Mouse (Mus musculus) heart, embryonic 15.5 days (tissue): ENCODE measurements around the gene Bola3. TPM values are rescaled to one million over a fixed set of nuclear protein-coding genes. Genes with fewer than 3 reads are reported as not detected.
A peak's percentile ranks its signal among the peaks of the same experiment; 100 is the strongest.

Experiments used
- ATAC-seq: fragments of 200-750 bp; cut with Nextera tagmentation; replicated peaks from 2 replicates; pipeline ENCODE4 v1.8.0; 2017; ENCODE audit warnings: low read depth, moderate TSS enrichment; ENCODE audit not compliant: insufficient number of reproducible peaks, insufficient read depth, low FRiP score
- H3K27ac ChIP-seq: fragments of 300-500 bp; sonication (generic); 2 replicates; pipeline ENCODE4 v1.5.1; 2015; ENCODE audit warnings: mild to moderate bottlenecking, inconsistent platforms
- H3K27me3 ChIP-seq: fragments of 300-500 bp; sonication (generic); 2 replicates; pipeline ENCODE4 v1.6.1; 2015; ENCODE audit warnings: inconsistent platforms
- H3K36me3 ChIP-seq: fragments of 300-500 bp; sonication (generic); 2 replicates; pipeline ENCODE4 v1.6.1; 2015; ENCODE audit warnings: mild to moderate bottlenecking, inconsistent platforms
- H3K4me1 ChIP-seq: fragments of 300-500 bp; sonication (generic); replicated peaks from 2 replicates; pipeline ENCODE4 v1.6.1; 2015; ENCODE audit warnings: inconsistent platforms
- H3K4me2 ChIP-seq: fragments of 300-500 bp; sonication (generic); 2 replicates; pipeline ENCODE4 v1.6.1; 2015; ENCODE audit warnings: inconsistent platforms, mild to moderate bottlenecking, moderate library complexity
- H3K4me3 ChIP-seq: fragments of 300-500 bp; sonication (generic); 2 replicates; pipeline ENCODE4 v1.5.1; 2015; ENCODE audit warnings: mild to moderate bottlenecking, inconsistent platforms
- H3K9ac ChIP-seq: fragments of 300-500 bp; sonication (generic); 2 replicates; pipeline ENCODE4 v1.6.1; 2015; ENCODE audit warnings: mild to moderate bottlenecking, inconsistent platforms
- H3K9me3 ChIP-seq: fragments of 300-500 bp; sonication (generic); replicated peaks from 2 replicates; pipeline ENCODE4 v1.6.1; 2016; ENCODE audit warnings: inconsistent platforms
- WGBS: fragments of 180-500 bp; shearing (Covaris S2); methylation state at CpG from one replicate; pipeline ENCODE4 v1.1.7; 2015; ENCODE audit warnings: mixed read lengths; 5-methylcytosine and 5-hydroxymethylcytosine counted together
- polyA plus RNA-seq: library from polyadenylated mRNA; unstranded; fragments of >200 nt; fragmentation: Nextera tagmentation; extraction: Ambion mirVana; gene quantifications from 2 replicates; pipeline ENCODE4 v1.2.1, GENCODE M21; 2015

Bola3 gene
- polyA plus RNA-seq = 220 and 294 TPM in 2 replicates

DNA sequence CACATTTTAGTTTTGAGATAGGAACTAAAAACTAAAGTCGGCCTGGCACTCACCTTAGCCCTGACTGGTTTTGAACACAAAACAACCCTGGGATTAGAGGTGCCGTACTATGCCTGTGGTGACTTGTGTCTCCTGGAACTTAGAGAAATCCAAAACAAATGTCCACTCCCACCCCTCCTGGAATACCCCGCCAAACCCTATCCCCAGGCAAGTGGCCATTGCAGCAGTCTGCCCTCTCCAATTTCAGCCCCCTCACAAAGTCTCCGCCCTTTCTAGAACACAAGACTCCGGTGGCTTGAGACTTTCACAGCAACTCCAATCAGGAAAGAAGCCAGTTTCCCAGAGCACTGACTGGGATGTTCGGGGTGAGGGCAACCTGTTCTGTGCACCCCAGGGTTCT is at the start of gene Bola3:
Bola3 (plus strand) TSS at position 275 of the 400 bp plus-strand sequence.
- H3K36me3 ChIP-seq = peaks cover 14% of the 10 kb centered on the region; the same call in 1 of the 2 replicates
- H3K4me3 ChIP-seq = peak within 1 kb of the TSS; percentile 80
- WGBS = 30% methylated on average over 6 of the region's 6 CpGs
- H3K9me3 ChIP-seq = no peaks in the 10 kb centered on the region
- H3K4me1 ChIP-seq = peaks cover 26% of the 10 kb centered on the region
- peak within 1 kb of the TSS; percentile 85 for H3K4me2 ChIP-seq
- ATAC-seq = peak; percentile 17; the same call in 1 of the 2 replicates
- H3K27ac ChIP-seq = peak within 1 kb of the TSS; percentile 70
- H3K27me3 ChIP-seq = no peaks in the 10 kb centered on the region
- peak within 1 kb of the TSS; percentile 95 for H3K9ac ChIP-seq

DNA sequence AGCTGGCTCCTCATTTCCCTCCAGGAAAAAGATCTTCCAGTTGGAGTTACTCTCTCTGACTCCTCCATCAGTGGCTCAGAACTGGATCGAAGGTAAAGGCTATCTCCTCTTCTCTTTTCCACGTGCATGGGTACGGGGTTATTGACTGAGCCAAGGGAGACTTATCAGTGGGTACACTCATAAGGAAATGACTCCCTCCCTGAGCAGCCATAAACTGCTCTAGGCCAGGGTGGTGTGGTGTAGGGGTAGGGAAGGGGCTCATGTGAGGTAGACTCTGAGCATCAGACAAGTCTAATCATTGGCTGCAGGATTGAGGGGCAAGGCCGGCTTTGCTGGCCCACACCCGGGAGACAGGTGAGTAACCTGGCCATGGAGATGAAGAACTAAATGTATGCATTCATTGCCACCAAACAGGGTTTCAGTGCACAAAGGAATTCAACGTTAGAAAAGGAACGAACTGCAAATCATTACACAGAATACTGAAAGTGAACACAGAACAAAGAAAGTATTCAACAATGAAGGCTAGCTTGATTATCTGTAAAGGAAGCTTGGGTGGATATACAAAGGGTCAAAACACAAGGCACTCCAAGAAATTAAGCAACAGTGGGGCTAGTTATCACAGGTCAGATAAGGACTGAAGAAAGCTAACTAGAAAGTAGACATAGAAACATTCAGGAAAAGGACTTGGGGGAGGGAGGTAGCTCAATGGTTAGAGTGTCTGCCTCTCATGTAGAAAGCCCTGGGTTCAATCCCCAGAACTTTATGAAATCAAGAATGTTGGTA is 48.3 kb upstream of the Bola3 start:
- ATAC-seq = no peak
- no peaks in the 10 kb centered on the region for H3K9me3 ChIP-seq
- H3K4me3 ChIP-seq = no peak overlapping the region
- H3K9ac ChIP-seq = no peak overlapping the region
- H3K27me3 ChIP-seq = no peaks in the 10 kb centered on the region
- H3K36me3 ChIP-seq = no peaks in the 10 kb centered on the region
- H3K4me1 ChIP-seq = no peaks in the 10 kb centered on the region
- H3K4me2 ChIP-seq = no peak overlapping the region
- 70% methylated on average over 7 of the region's 7 CpGs for WGBS
- no peak overlapping the region for H3K27ac ChIP-seq

DNA sequence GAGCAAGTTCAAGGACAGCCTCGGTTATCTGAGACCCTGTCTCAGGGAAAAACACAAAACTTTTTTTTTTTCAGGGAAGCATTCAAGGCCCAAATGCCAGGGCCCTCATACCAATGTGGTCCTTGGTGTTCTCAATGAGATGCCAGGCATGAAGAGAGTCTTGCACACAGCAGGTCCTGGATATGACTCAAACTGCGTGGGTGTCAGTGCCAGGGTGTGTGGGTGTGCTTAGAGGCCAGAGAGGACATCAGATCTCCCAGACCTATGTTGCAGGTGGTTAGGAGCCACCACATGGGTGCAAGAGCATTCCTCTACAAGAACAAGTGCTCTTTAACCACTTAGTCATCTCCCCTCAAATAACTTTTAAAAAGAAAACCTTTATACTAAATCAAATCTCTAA is 47.7 kb upstream of the Bola3 start:
- WGBS = 71% methylated on average over 2 of the region's 2 CpGs
- no peak overlapping the region for H3K4me2 ChIP-seq
- H3K36me3 ChIP-seq = no peaks in the 10 kb centered on the region
- H3K4me1 ChIP-seq = no peaks in the 10 kb centered on the region
- no peak for ATAC-seq
- no peaks in the 10 kb centered on the region for H3K9me3 ChIP-seq
- no peak overlapping the region for H3K4me3 ChIP-seq
- H3K9ac ChIP-seq = no peak overlapping the region
- no peak overlapping the region for H3K27ac ChIP-seq
- H3K27me3 ChIP-seq = no peaks in the 10 kb centered on the region

DNA sequence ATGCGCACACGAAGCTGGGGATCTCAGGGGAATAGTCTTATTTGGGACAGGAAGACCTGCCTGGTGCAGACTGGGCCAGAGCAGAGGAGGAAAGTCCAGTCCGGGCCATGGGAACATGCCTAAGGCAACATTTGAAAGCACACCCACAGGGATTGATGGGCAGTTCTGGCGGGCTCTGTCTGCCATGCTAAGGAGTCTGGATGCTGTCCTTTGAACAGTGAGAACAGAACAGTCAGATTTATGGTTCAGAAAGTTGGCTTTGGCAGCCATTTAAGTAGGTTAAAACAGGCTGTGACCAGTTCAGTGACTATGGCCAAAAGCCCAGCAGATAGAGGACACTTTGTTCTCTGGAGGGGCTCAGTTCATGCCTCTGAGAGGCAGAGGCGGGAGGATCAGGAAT is 46.7 kb upstream of the Bola3 start:
- Histone ChIP-seq H3K27ac (no peak overlapping the region), H3K4me3 (no peak overlapping the region), H3K4me1 (no peaks in the 10 kb centered on the region), H3K9me3 (no peaks in the 10 kb centered on the region), H3K4me2 (no peak overlapping the region), H3K27me3 (no peaks in the 10 kb centered on the region), H3K36me3 (0 out of 2 replicates have a peak, but pooled peaks cover 4% of the 10 kb centered on the region), H3K9ac (no peak overlapping the region)
- WGBS = 77% methylated on average over 5 of the region's 5 CpGs
- no peak; the same call in 1 of the 2 replicates for ATAC-seq

DNA sequence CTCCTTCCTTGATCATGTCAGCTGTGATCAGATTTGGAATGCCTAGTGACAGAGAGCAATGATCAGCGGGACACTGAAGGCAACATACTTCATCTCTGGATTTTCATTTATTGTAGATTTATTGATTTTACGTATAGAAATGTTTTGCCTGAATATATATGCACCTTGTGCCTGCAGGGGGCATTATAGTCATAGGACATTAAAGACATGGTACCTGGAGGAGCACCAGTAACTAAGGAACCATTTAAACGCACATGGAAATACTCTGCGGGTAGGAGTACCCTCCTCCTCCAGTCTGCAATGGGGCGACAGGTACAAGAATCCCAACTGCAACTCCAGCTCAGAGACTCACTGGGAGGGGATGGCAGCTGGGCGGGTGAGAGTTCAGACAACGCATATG is 39.9 kb upstream of the Bola3 start:
- H3K9me3 ChIP-seq = no peaks in the 10 kb centered on the region
- no peak overlapping the region for H3K4me2 ChIP-seq
- no peak for ATAC-seq

DNA sequence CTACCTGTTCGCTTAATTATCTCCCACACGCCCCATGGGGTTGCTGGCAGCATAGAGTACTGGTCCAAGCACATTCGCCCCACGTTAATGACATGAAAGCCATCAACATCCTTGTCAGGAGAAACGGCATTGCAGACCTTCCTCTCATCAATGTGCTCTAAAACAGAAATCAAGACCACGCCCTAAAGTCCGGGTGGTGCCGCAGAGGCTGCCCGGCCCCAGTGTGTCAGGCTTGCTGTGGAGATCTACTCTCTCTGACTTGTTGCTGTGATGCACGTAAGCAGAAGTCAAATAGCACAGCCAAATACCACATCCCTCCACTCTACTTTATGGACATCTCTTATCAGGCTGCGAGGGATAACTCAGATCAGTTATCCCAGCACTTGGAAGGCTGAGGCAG is 37.7 kb upstream of the Bola3 start:
- H3K27me3 ChIP-seq = no peaks in the 10 kb centered on the region
- H3K4me2 ChIP-seq = no peak overlapping the region
- H3K9ac ChIP-seq = no peak overlapping the region
- no peak overlapping the region for H3K4me3 ChIP-seq
- H3K27ac ChIP-seq = no peak overlapping the region
- 89% methylated on average over 11 of the region's 11 CpGs for WGBS
- peaks cover 4% of the 10 kb centered on the region; the same call in 1 of the 2 replicates for H3K36me3 ChIP-seq
- no peak for ATAC-seq
- H3K4me1 ChIP-seq = no peaks in the 10 kb centered on the region
- H3K9me3 ChIP-seq = no peaks in the 10 kb centered on the region

More for the DNA sequence above, 39.9 kb upstream of the Bola3 start:
- no peak overlapping the region for H3K4me3 ChIP-seq
- peaks cover 4% of the 10 kb centered on the region; the same call in 1 of the 2 replicates for H3K36me3 ChIP-seq
- H3K27ac ChIP-seq = no peak overlapping the region
- WGBS = 88% methylated on average over 7 of the region's 7 CpGs
- no peak overlapping the region for H3K9ac ChIP-seq
- no peaks in the 10 kb centered on the region for H3K27me3 ChIP-seq
- H3K4me1 ChIP-seq = no peaks in the 10 kb centered on the region

DNA sequence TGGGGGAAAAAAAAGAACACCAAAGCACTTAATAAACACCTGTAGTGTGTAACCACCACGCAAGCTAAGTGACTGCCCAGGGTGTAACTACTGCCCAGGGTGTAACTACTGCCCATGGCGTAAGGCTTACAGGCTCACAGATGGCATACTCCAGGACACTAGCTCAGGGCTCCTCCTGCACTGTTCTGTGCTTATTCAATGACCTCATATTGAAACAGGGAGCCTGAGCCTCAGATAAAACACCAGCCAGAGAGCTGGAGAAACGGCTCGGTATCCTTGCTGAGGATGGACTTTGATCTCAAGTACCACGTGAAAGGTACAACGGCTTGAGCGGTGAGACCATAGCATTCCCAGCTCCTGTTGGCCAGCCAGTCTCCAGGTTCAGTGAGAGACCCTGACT is 36.9 kb upstream of the Bola3 start:
- no peak for ATAC-seq
- 76% methylated on average over 7 of the region's 7 CpGs for WGBS
- H3K27ac ChIP-seq = no peak overlapping the region
- no peak overlapping the region for H3K4me3 ChIP-seq
- H3K9ac ChIP-seq = no peak overlapping the region
- H3K4me2 ChIP-seq = no peak overlapping the region
- H3K4me1 ChIP-seq = peaks cover 3% of the 10 kb centered on the region; the same call in 1 of the 2 replicates
- H3K9me3 ChIP-seq = no peaks in the 10 kb centered on the region
- no peaks in the 10 kb centered on the region for H3K27me3 ChIP-seq
- no peaks in the 10 kb centered on the region; the same call in 1 of the 2 replicates for H3K36me3 ChIP-seq

DNA sequence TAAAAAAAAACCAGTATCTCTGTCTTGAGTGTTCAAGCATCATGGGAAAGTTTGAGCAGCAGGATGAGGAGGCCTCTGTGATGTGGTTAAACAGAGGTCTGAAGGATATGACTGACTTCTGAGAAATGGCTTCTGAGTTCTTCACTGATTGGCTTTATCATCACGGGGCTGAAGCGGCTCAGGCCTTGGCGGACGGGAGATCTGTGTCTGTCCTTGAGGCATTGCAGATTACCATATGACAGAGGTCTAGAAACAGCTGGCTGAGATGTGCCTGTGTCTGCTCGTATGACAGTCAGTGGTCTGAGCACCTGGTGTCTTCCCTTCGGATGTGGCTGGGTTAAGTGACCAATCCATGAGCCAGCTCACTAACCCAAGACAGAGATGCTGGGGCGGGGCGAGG is 36.4 kb upstream of the Bola3 start:
- no peak for ATAC-seq
- Histone ChIP-seq H3K36me3 (no peaks in the 10 kb centered on the region; the same call in 1 of the 2 replicates), H3K9me3 (no peaks in the 10 kb centered on the region), H3K4me1 (peaks cover 4% of the 10 kb centered on the region), H3K4me3 (no peak overlapping the region), H3K27ac (no peak overlapping the region), H3K27me3 (no peaks in the 10 kb centered on the region), H3K4me2 (no peak overlapping the region), H3K9ac (no peak overlapping the region)
- 73% methylated on average over 8 of the region's 8 CpGs for WGBS

DNA sequence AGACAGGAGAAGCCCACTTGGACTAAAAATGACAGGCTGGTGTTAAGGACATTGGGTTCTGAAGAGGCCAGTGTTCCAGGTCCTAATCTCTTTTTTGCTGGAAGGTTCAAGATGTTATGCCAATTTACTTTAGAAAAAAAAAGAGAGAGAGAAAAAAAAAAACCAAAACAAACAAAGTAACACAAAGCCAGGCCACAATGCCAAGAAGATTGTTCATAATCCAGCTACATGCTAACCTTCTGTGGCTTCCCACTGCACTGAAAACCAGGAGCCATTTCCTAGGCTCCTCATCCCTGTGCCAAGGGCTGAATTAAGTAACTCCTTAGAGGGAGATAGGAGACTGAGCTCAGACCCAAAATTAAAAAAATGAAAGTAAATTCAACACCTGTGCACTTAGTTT is 33.7 kb upstream of the Bola3 start:
- ATAC-seq = no peak
- H3K36me3 ChIP-seq = no peaks in the 10 kb centered on the region; the same call in 1 of the 2 replicates
- no peaks in the 10 kb centered on the region for H3K27me3 ChIP-seq
- H3K4me2 ChIP-seq = no peak overlapping the region
- H3K9me3 ChIP-seq = no peaks in the 10 kb centered on the region
- no peak overlapping the region for H3K27ac ChIP-seq
- H3K4me1 ChIP-seq = peaks cover 6% of the 10 kb centered on the region
- no peak overlapping the region for H3K9ac ChIP-seq
- no peak overlapping the region for H3K4me3 ChIP-seq

DNA sequence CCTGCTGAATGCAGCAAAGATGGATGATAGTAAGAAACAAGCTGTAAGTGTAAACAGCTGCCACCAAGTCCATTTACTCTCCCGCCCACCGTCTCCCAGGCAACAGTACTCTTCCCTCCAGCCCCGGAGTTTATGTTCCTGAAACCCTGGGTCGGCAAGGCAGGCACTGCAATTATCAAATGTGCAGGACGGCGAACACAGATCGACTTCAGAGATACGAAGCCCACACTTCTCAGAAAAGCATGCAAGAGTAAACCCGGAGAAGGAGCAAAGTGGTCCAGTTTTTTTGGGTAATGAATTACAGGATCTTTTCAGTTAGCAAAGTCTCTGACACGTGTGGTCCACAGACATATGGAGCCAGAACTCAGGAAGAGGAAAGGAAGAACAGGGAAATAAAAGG is 32.9 kb upstream of the Bola3 start:
- H3K4me3 ChIP-seq = peak overlapping the region; percentile 89; the same call in 1 of the 2 replicates
- no peaks in the 10 kb centered on the region for H3K9me3 ChIP-seq
- H3K4me1 ChIP-seq = peaks cover 6% of the 10 kb centered on the region
- peak overlapping the region; percentile 97; the same call in 1 of the 2 replicates for H3K4me2 ChIP-seq
- H3K27ac ChIP-seq = no peak overlapping the region
- no peak overlapping the region for H3K9ac ChIP-seq
- no peaks in the 10 kb centered on the region for H3K27me3 ChIP-seq
- H3K36me3 ChIP-seq = no peaks in the 10 kb centered on the region
- no peak for ATAC-seq
- WGBS = 18% methylated on average over 10 of the region's 10 CpGs

DNA sequence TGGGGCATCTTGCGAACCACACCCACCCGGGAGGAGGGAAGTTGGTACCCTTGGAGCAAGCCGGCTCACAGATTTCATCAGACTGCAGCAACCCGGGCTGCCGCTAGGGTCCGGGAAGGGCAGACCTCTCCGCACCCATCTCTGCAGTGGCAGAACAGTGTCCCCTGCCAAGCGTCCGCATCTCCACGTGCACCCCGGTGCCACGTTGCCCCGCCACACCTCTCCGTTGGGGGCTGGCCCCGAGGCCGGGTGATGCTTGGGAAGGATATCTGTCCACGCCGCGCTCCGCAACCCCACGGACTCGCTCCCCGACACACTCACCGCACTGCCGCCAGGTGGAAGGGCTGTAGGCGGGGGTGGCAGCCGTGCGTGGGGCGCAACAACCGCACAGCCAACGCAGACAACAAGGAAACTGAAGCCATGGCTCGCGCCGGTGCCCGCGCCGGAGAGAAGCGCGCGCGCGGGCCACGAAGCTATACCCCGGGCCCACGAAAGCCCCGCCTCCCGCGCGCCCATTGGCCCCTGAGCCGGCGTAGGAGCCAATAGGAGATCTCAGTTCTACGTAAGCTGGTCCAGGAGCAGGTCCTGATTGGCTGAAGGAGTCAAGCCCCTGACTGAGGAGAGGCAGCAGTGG is 31.7 kb upstream of the Bola3 start:
- H3K27ac ChIP-seq = 0 out of 2 replicates have a peak overlapping the region, but pooled peaks have one; percentile 36
- no peaks in the 10 kb centered on the region for H3K36me3 ChIP-seq
- H3K9ac ChIP-seq = peak overlapping the region; percentile 70
- peak overlapping the region; percentile 97 for H3K4me2 ChIP-seq
- H3K4me1 ChIP-seq = peaks cover 6% of the 10 kb centered on the region
- no peaks in the 10 kb centered on the region for H3K9me3 ChIP-seq
- WGBS = under 1% methylated on average over 52 of the region's 52 CpGs
- H3K4me3 ChIP-seq = peak overlapping the region; percentile 89
- peak; percentile 98 for ATAC-seq
- H3K27me3 ChIP-seq = no peaks in the 10 kb centered on the region
